Mouse (Mus musculus): ENCODE results near the gene Asxl1. TPM values are rescaled to one million over a fixed set of nuclear protein-coding genes. Genes with fewer than 3 reads are reported as not detected.

Gene Asxl1
- total RNA-seq, 1 experiment = 44.8 TPM

GRCm38 (mm10) chr2:153325706-153326376 is 19.8 kb upstream of the Asxl1 start:
- no peak for DNase-seq (ENCODE audit: low read depth, low spot score)
- H3K36me3 ChIP-seq (ENCODE audit: control insufficient read depth, insufficient read depth, low read length, poor library complexity, severe bottlenecking) = peaks cover 20% of the 10 kb centered on the region
- H3K4me3 ChIP-seq (ENCODE audit: insufficient read depth in 1 of 2, low read depth in 1 of 2, low read length in 2 of 2, poor library complexity in 1 of 2, severe bottlenecking in 1 of 2) = no peak overlapping the region
- no peak for TF ChIP-seq CHD2 (IDR thresholded peaks at IDR 0.05; ENCODE audit: low read depth, low read length)
- TF ChIP-seq MAFK (IDR thresholded peaks at IDR 0.05; ENCODE audit: insufficient read depth, low read depth, low read length) = no peak
- TF ChIP-seq ZNF384 (IDR thresholded peaks at IDR 0.05; ENCODE audit: low read depth, low read length) = no peak
- no peak for TF ChIP-seq ZC3H11A (IDR thresholded peaks at IDR 0.05; ENCODE audit: borderline replicate concordance, low read depth, low read length)
- no peak for TF ChIP-seq HCFC1 (IDR thresholded peaks at IDR 0.05; ENCODE audit: borderline replicate concordance, insufficient read depth, low read length)
- H3K27ac ChIP-seq (ENCODE audit: insufficient read depth, low read depth, low read length, poor library complexity, severe bottlenecking) = no peak overlapping the region
- H3K9me3 ChIP-seq (ENCODE audit: control insufficient read depth, insufficient read depth, low read depth, low read length) = no peaks in the 10 kb centered on the region
- H3K9ac ChIP-seq (ENCODE audit: insufficient read depth, low read depth, low read length, poor library complexity, severe bottlenecking) = no peak overlapping the region
- H3K4me1 ChIP-seq (ENCODE audit: control insufficient read depth in 2 of 2, insufficient read depth in 2 of 2, low read length in 2 of 2, poor library complexity in 1 of 2) = no peaks in the 10 kb centered on the region
- in situ Hi-C loops (cut with MboI; ENCODE audit: low sequenced_read_pairs in 2 of 2, unreplicated experiment in 2 of 2) = no loop called here

- peaks cover 2 to 3% of the 10 kb centered on the region in 2 experiments; a peak in 1 of 4 replicates for H3K4me1 ChIP-seq (ENCODE audit: control insufficient read depth in 2 of 2, insufficient read depth in 2 of 2, low read length in 2 of 2, poor library complexity in 1 of 2)
- no peak for TF ChIP-seq ZNF384 (IDR thresholded peaks at IDR 0.05; ENCODE audit: low read depth, low read length)
- TF ChIP-seq ZC3H11A (IDR thresholded peaks at IDR 0.05; ENCODE audit: borderline replicate concordance, low read depth, low read length) = no peak
- no peak for TF ChIP-seq HCFC1 (IDR thresholded peaks at IDR 0.05; ENCODE audit: borderline replicate concordance, insufficient read depth, low read length)
- no peak for TF ChIP-seq CHD2 (IDR thresholded peaks at IDR 0.05; ENCODE audit: low read depth, low read length)
- no peak for TF ChIP-seq MAFK (IDR thresholded peaks at IDR 0.05; ENCODE audit: insufficient read depth, low read depth, low read length)
- H3K27ac ChIP-seq (ENCODE audit: insufficient read depth, low read depth, low read length, poor library complexity, severe bottlenecking) = no peak overlapping the region
- H3K36me3 ChIP-seq (ENCODE audit: control insufficient read depth, insufficient read depth, low read length, poor library complexity, severe bottlenecking) = peaks cover 10% of the 10 kb centered on the region
- H3K4me3 ChIP-seq (ENCODE audit: insufficient read depth in 1 of 2, low read depth in 1 of 2, low read length in 2 of 2, poor library complexity in 1 of 2, severe bottlenecking in 1 of 2) = no peak overlapping the region
- no peak for DNase-seq (ENCODE audit: low read depth, low spot score)
- in situ Hi-C loops (cut with MboI; ENCODE audit: low sequenced_read_pairs in 2 of 2, unreplicated experiment in 2 of 2) = no loop called here
- H3K9ac ChIP-seq (ENCODE audit: insufficient read depth, low read depth, low read length, poor library complexity, severe bottlenecking) = no peak overlapping the region
- no peaks in the 10 kb centered on the region for H3K9me3 ChIP-seq (ENCODE audit: control insufficient read depth, insufficient read depth, low read depth, low read length)
Observed at GRCm38 (mm10) chr2:153332271-153332670, 13.4 kb upstream of the Asxl1 start.

- in situ Hi-C loops (cut with MboI; ENCODE audit: low sequenced_read_pairs in 2 of 2, unreplicated experiment in 2 of 2) = no loop called here
- Histone ChIP-seq H3K4me1 (ENCODE audit: control insufficient read depth in 2 of 2, insufficient read depth in 2 of 2, low read length in 2 of 2, poor library complexity in 1 of 2) (peaks cover 5 to 8% of the 10 kb centered on the region in 2 experiments; a peak in 2 of 4 replicates), H3K9me3 (ENCODE audit: control insufficient read depth, insufficient read depth, low read depth, low read length) (no peaks in the 10 kb centered on the region), H3K9ac (ENCODE audit: insufficient read depth, low read depth, low read length, poor library complexity, severe bottlenecking) (no peak overlapping the region), H3K27ac (ENCODE audit: insufficient read depth, low read depth, low read length, poor library complexity, severe bottlenecking) (no peak overlapping the region), H3K36me3 (ENCODE audit: control insufficient read depth, insufficient read depth, low read length, poor library complexity, severe bottlenecking) (peaks cover 10% of the 10 kb centered on the region), H3K4me3 (ENCODE audit: insufficient read depth in 1 of 2, low read depth in 1 of 2, low read length in 2 of 2, poor library complexity in 1 of 2, severe bottlenecking in 1 of 2) (no peak overlapping the region)
- no peak for DNase-seq (ENCODE audit: low read depth, low spot score)
- TF ChIP-seq ZC3H11A (IDR thresholded peaks at IDR 0.05; ENCODE audit: borderline replicate concordance, low read depth, low read length) = no peak
- no peak for TF ChIP-seq MAFK (IDR thresholded peaks at IDR 0.05; ENCODE audit: insufficient read depth, low read depth, low read length)
- no peak for TF ChIP-seq ZNF384 (IDR thresholded peaks at IDR 0.05; ENCODE audit: low read depth, low read length)
- no peak for TF ChIP-seq HCFC1 (IDR thresholded peaks at IDR 0.05; ENCODE audit: borderline replicate concordance, insufficient read depth, low read length)
- no peak for TF ChIP-seq CHD2 (IDR thresholded peaks at IDR 0.05; ENCODE audit: low read depth, low read length)
Observed at GRCm38 (mm10) chr2:153332981-153333380, 12.6 kb upstream of the Asxl1 start.

- Histone ChIP-seq H3K9me3 (ENCODE audit: control insufficient read depth, insufficient read depth, low read depth, low read length) (no peaks in the 10 kb centered on the region), H3K4me1 (ENCODE audit: control insufficient read depth in 2 of 2, insufficient read depth in 2 of 2, low read length in 2 of 2, poor library complexity in 1 of 2) (peaks cover 5 to 9% of the 10 kb centered on the region in 2 experiments; a peak in 2 of 4 replicates), H3K4me3 (ENCODE audit: insufficient read depth in 1 of 2, low read depth in 1 of 2, low read length in 2 of 2, poor library complexity in 1 of 2, severe bottlenecking in 1 of 2) (no peak overlapping the region), H3K27ac (ENCODE audit: insufficient read depth, low read depth, low read length, poor library complexity, severe bottlenecking) (no peak overlapping the region), H3K36me3 (ENCODE audit: control insufficient read depth, insufficient read depth, low read length, poor library complexity, severe bottlenecking) (peaks cover 10% of the 10 kb centered on the region), H3K9ac (ENCODE audit: insufficient read depth, low read depth, low read length, poor library complexity, severe bottlenecking) (no peak overlapping the region)
- TF ChIP-seq CHD2 (IDR thresholded peaks at IDR 0.05; ENCODE audit: low read depth, low read length) (no peak), HCFC1 (IDR thresholded peaks at IDR 0.05; ENCODE audit: borderline replicate concordance, insufficient read depth, low read length) (no peak), ZC3H11A (IDR thresholded peaks at IDR 0.05; ENCODE audit: borderline replicate concordance, low read depth, low read length) (no peak), ZNF384 (IDR thresholded peaks at IDR 0.05; ENCODE audit: low read depth, low read length) (no peak), MAFK (IDR thresholded peaks at IDR 0.05; ENCODE audit: insufficient read depth, low read depth, low read length) (no peak)
- in situ Hi-C loops (cut with MboI; ENCODE audit: low sequenced_read_pairs in 2 of 2, unreplicated experiment in 2 of 2) = no loop called here
- no peak for DNase-seq (ENCODE audit: low read depth, low spot score)
Observed at GRCm38 (mm10) chr2:153333822-153334232, 11.8 kb upstream of the Asxl1 start.

All from ES-E14 (cell line).